In the genomic region with DNA sequence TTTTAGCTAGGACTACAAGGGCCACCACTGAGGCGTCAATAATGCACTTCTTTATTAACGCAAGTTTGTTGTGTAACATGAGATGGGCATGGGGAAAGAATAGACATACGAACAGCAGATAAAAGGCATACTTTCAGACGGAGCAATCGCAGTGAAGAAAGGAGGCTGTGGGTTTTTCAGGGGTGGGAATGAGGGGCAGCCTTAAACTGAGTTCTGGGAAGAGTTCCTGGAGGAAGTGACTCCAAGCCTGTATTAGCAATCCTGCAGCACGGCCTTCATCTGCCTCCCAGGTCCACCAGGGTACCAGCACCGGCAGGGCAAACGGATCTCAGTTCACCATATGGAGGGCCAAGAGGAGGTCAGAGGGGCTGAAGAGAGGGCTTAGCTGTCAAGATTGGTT, we compare ENCODE assay signal across 25 mouse cellular contexts.
A peak's percentile ranks its signal among the peaks of the same experiment; 100 is the strongest.
DNase-seq lines count a peak whose midpoint lies in the region; ATAC-seq and TF ChIP-seq lines count a peak whose summit lies in the region.
"Had no signal": no experiment of that assay in that cellular context is flagged by ENCODE, and none has a peak within 500 bp of the region (broad histone marks: within the 10 kb centered on the region; RNA-seq: fewer than 3 reads in every experiment).

No protein-coding gene starts in this region.

- no peaks in the 10 kb centered on the region for H3K36me3 ChIP-seq in macrophage (ENCODE audit: inconsistent target)
- H3K36me3 ChIP-seq: embryonic facial prominence, embryonic 12.5 days; embryonic facial prominence, embryonic 15.5 days; G1E; hindbrain, embryonic 10.5 days; hindbrain, embryonic 13.5 days had no signal

- peak; percentile 61 for DNase-seq in heart, adult 11 months
- DNase-seq in heart, postnatal 25 days (ENCODE audit: low spot score), result no peak
- no peak for DNase-seq in left cerebral cortex, adult 9 months (ENCODE audit: low spot score in 2 of 2)
- DNase-seq in kidney, postnatal 36 days, result no peak
- DNase-seq: adrenal gland, postnatal 10 days; adrenal gland, postnatal 36 days; B cell, adult 2 months; cerebellum, adult 11 months; cerebellum, adult 2 months; cerebellum, adult 9-11 months; cerebellum, postnatal 25 days; forebrain, postnatal 0 days; gastrocnemius, postnatal 25 days; heart, postnatal 36 days had no signal

- peak overlapping the region; percentile 66 for H3K27ac ChIP-seq in bone marrow, adult 2 months (ENCODE audit: control insufficient read depth, insufficient read depth, low read depth, low read length, poor library complexity)
- H3K27ac ChIP-seq in macrophage, result peak overlapping the region; percentile 85; the same call in 1 of the 2 replicates
- H3K27ac ChIP-seq: embryonic facial prominence, embryonic 12.5 days; embryonic facial prominence, embryonic 15.5 days; forebrain, embryonic 13.5 days; hindbrain, embryonic 10.5 days had no signal

- H3K4me1 ChIP-seq in bone marrow, adult 2 months (ENCODE audit: control insufficient read depth, insufficient read depth, low read length), result peaks cover 9% of the 10 kb centered on the region; the same call in 1 of the 2 replicates
- H3K4me1 ChIP-seq: embryonic facial prominence, embryonic 12.5 days; embryonic facial prominence, embryonic 15.5 days; hindbrain, embryonic 10.5 days had no signal

- intact Hi-C loops in heart, postnatal 25 days (cut with DNase I), result no loop called here

- H3K4me3 ChIP-seq in bone marrow, adult 2 months (replicated peaks; ENCODE audit: control insufficient read depth, low read depth, low read length), result no peak overlapping the region
- no peak overlapping the region for H3K4me3 ChIP-seq in macrophage (ENCODE audit: inconsistent target)
- H3K4me3 ChIP-seq: embryonic facial prominence, embryonic 12.5 days; embryonic facial prominence, embryonic 15.5 days; forebrain, embryonic 13.5 days; hindbrain, embryonic 10.5 days; hindbrain, embryonic 13.5 days had no signal

- no peak for TF ChIP-seq POLR2A in bone marrow, adult 2 months (IDR thresholded peaks at IDR 0.05; ENCODE audit: borderline replicate concordance, control insufficient read depth, low read depth, low read length)

- 49% methylated on average over 8 of the region's 8 CpGs for WGBS in bone marrow, adult 2 months
- WGBS in macrophage (ENCODE audit: missing documents), result 73% methylated on average over 8 of the region's 8 CpGs

- no peaks in the 10 kb centered on the region for H3K79me2 ChIP-seq in macrophage (ENCODE audit: inconsistent target)

- TF ChIP-seq CTCF in bone marrow, adult 2 months (IDR thresholded peaks at IDR 0.05; ENCODE audit: control insufficient read depth, insufficient read depth, low read length), result no peak

- ATAC-seq in monocyte, adult 5-6 weeks (replicated peaks; ENCODE audit: insufficient number of reproducible peaks, low FRiP score, low TSS enrichment, poor library complexity, severe bottlenecking), result peak; percentile 24; the same call in 1 of the 2 replicates
- ATAC-seq: forebrain, embryonic 13.5 days; forebrain, postnatal 0 days; hindbrain, embryonic 16.5 days; Patski had no signal
